Mouse (Mus musculus) embryonic fibroblast, embryonic 13.5 days (primary cell): Measurements from ENCODE around the gene Ostf1.

Source experiments
- CTCF ChIP-seq: IDR thresholded peaks from 2 replicates; pipeline ENCODE4 v1.5.1; 2011; ENCODE audit warnings: mild to moderate bottlenecking, control low read depth, low read length, moderate library complexity, borderline replicate concordance; ENCODE audit not compliant: insufficient read depth
- POLR2A ChIP-seq: IDR thresholded peaks from 2 replicates; pipeline ENCODE4 v1.6.1; 2011; ENCODE audit warnings: low read depth, mild to moderate bottlenecking, control low read depth, low read length, moderate library complexity

GRCm38 (mm10) chr19:18596876-18597275 lies 34.7 kb downstream of the Ostf1 start:
- TF ChIP-seq POLR2A (no peak), CTCF (no peak)
